ENCODE assay signal across 9 mouse cellular contexts in the genomic region with DNA sequence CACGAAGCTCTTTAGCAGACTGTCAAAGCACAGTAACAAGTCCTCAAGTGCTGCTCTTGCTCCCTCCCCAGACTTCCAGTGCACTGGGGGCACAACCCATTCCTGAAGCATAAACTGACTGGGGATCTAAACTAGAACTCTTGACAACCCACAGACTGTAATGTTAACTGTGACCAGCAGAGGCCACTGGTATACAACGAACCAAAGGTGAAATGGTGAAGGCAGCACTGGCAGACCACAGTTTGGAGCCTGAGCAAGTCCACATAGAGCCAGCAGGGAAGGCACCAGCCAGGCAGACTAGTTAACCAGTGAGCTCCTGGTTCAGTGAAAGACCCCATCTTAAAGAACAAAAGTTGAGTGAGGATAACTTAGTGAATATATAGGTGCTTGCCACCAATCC. TPM values are rescaled to one million over a fixed set of nuclear protein-coding genes. Genes with fewer than 3 reads are reported as not detected.
DNase-seq lines count a peak whose midpoint lies in the region; ATAC-seq and TF ChIP-seq lines count a peak whose summit lies in the region.
"Had no signal": no experiment of that assay in that cellular context is flagged by ENCODE, and none has a peak within 500 bp of the region (broad histone marks: within the 10 kb centered on the region; RNA-seq: fewer than 3 reads in every experiment).

No protein-coding gene starts in this region.

- in situ Hi-C loops in ES-E14 (cut with MboI; ENCODE audit: low sequenced_read_pairs in 2 of 2, unreplicated experiment in 2 of 2): no loop called here

- H3K4me2 ChIP-seq in heart, embryonic 16.5 days (ENCODE audit: low read depth, low read length): no peak overlapping the region
- H3K4me2 ChIP-seq in lung, postnatal 0 days (replicated peaks; ENCODE audit: low read depth, low read length): no peak overlapping the region
- H3K4me2 ChIP-seq: liver, embryonic 15.5 days had no signal

- TF ChIP-seq CTCF in lung, postnatal 0 days (IDR thresholded peaks at IDR 0.05): peak; percentile 95

- peaks cover 2 to 6% of the 10 kb centered on the region in 2 experiments; a peak in 1 of 4 replicates for H3K4me1 ChIP-seq in ES-E14 (ENCODE audit: control insufficient read depth in 2 of 2, insufficient read depth in 2 of 2, low read length in 2 of 2, poor library complexity in 1 of 2)
- peaks cover 10% of the 10 kb centered on the region for H3K4me1 ChIP-seq in embryonic facial prominence, embryonic 10.5 days
- peaks cover 15% of the 10 kb centered on the region for H3K4me1 ChIP-seq in heart, embryonic 16.5 days (ENCODE audit: control insufficient read depth, insufficient read depth, low read length)
- peaks cover 7% of the 10 kb centered on the region; the same call in 1 of the 2 replicates for H3K4me1 ChIP-seq in lung, postnatal 0 days (ENCODE audit: insufficient read depth, low read depth, low read length)

- peaks cover 2% of the 10 kb centered on the region; the same call in 1 of the 2 replicates for H3K36me3 ChIP-seq in ES-E14 (ENCODE audit: control insufficient read depth, insufficient read depth, low read length, poor library complexity, severe bottlenecking)
- no peaks in the 10 kb centered on the region for H3K36me3 ChIP-seq in embryonic facial prominence, embryonic 10.5 days (replicated peaks)
- no peaks in the 10 kb centered on the region for H3K36me3 ChIP-seq in heart, embryonic 16.5 days (ENCODE audit: control insufficient read depth, insufficient read depth)
- no peaks in the 10 kb centered on the region for H3K36me3 ChIP-seq in lung, postnatal 0 days (ENCODE audit: insufficient read depth, low read length)

- DNase-seq in ES-E14 (ENCODE audit: low read depth, low spot score): peak; percentile 54
- peak; percentile 82 for DNase-seq in adrenal gland, postnatal 14 days
- peak; percentile 67 for DNase-seq in embryonic facial prominence, embryonic 10.5 days (ENCODE audit: low spot score)
- peak; percentile 35 to 74 for DNase-seq in layer of hippocampus, adult 18-20 months (ENCODE audit: low spot score in 2 of 2)
- DNase-seq in lung, postnatal 0 days (ENCODE audit: low spot score): peak; percentile 86
- DNase-seq in right cerebral cortex, adult 2 months (ENCODE audit: low spot score in 2 of 2): peak; percentile 77
- peak; percentile 59 to 67 for DNase-seq in urinary bladder, postnatal 36 days (ENCODE audit: low spot score in 2 of 2)

- TF ChIP-seq EP300 in lung, postnatal 0 days (IDR thresholded peaks at IDR 0.05): no peak

- H3K27me3 ChIP-seq in embryonic facial prominence, embryonic 10.5 days (replicated peaks; ENCODE audit: low read depth, poor library complexity, severe bottlenecking): no peaks in the 10 kb centered on the region
- H3K27me3 ChIP-seq in heart, embryonic 16.5 days (ENCODE audit: control insufficient read depth, insufficient read depth, low read length): no peaks in the 10 kb centered on the region
- no peaks in the 10 kb centered on the region for H3K27me3 ChIP-seq in lung, postnatal 0 days (replicated peaks; ENCODE audit: insufficient read depth, low read length)
- H3K27me3 ChIP-seq: liver, embryonic 15.5 days had no signal

- H3K9ac ChIP-seq in ES-E14 (ENCODE audit: insufficient read depth, low read depth, low read length, poor library complexity, severe bottlenecking): no peak overlapping the region
- no peak overlapping the region for H3K9ac ChIP-seq in heart, embryonic 16.5 days (ENCODE audit: low read length)
- no peak overlapping the region for H3K9ac ChIP-seq in lung, postnatal 0 days (replicated peaks; ENCODE audit: low read depth)
- H3K9ac ChIP-seq: liver, embryonic 15.5 days had no signal

- H3K27ac ChIP-seq in ES-E14 (ENCODE audit: insufficient read depth, low read depth, low read length, poor library complexity, severe bottlenecking): no peak overlapping the region
- no peak overlapping the region for H3K27ac ChIP-seq in embryonic facial prominence, embryonic 10.5 days (replicated peaks)
- H3K27ac ChIP-seq in heart, embryonic 16.5 days (ENCODE audit: low read length): no peak overlapping the region
- no peak overlapping the region for H3K27ac ChIP-seq in lung, postnatal 0 days (ENCODE audit: low read length)
- H3K27ac ChIP-seq: liver, embryonic 15.5 days had no signal

- peak; percentile 69; the same call in 1 of the 2 replicates for ATAC-seq in heart, embryonic 16.5 days (replicated peaks; ENCODE audit: extremely low read depth, insufficient read depth, low FRiP score)
- ATAC-seq in lung, postnatal 0 days: peak; percentile 70

- H3K9me3 ChIP-seq in ES-E14 (ENCODE audit: control insufficient read depth, insufficient read depth, low read depth, low read length): no peaks in the 10 kb centered on the region
- no peaks in the 10 kb centered on the region for H3K9me3 ChIP-seq in embryonic facial prominence, embryonic 10.5 days
- no peaks in the 10 kb centered on the region for H3K9me3 ChIP-seq in heart, embryonic 16.5 days (replicated peaks; ENCODE audit: control insufficient read depth, low read length)
- H3K9me3 ChIP-seq in lung, postnatal 0 days (ENCODE audit: low read length): no peaks in the 10 kb centered on the region
- H3K9me3 ChIP-seq: liver, embryonic 15.5 days had no signal

- H3K4me3 ChIP-seq in ES-E14 (ENCODE audit: insufficient read depth in 1 of 2, low read depth in 1 of 2, low read length in 2 of 2, poor library complexity in 1 of 2, severe bottlenecking in 1 of 2): no peak overlapping the region
- H3K4me3 ChIP-seq in embryonic facial prominence, embryonic 10.5 days: no peak overlapping the region
- H3K4me3 ChIP-seq in heart, embryonic 16.5 days (ENCODE audit: low read length): no peak overlapping the region
- H3K4me3 ChIP-seq in lung, postnatal 0 days (ENCODE audit: low read depth, low read length): no peak overlapping the region
- H3K4me3 ChIP-seq: liver, embryonic 15.5 days had no signal

- 37% methylated on average over 2 of the region's 2 CpGs for WGBS in embryonic facial prominence, embryonic 10.5 days
- 24% methylated on average over 2 of the region's 2 CpGs for WGBS in heart, embryonic 16.5 days
- 14% methylated on average over 2 of the region's 2 CpGs for WGBS in lung, postnatal 0 days

TF ChIP-seq in ES-E14, 5 proteins besides CTCF, POLR2A, EP300 and RAD21:
- TF ChIP-seq HCFC1 (IDR thresholded peaks at IDR 0.05; ENCODE audit: borderline replicate concordance, insufficient read depth, low read length) (no peak), ZC3H11A (IDR thresholded peaks at IDR 0.05; ENCODE audit: borderline replicate concordance, low read depth, low read length) (peak; percentile 39; the same call in 1 of the 2 replicates), CHD2 (IDR thresholded peaks at IDR 0.05; ENCODE audit: low read depth, low read length) (no peak), MAFK (IDR thresholded peaks at IDR 0.05; ENCODE audit: insufficient read depth, low read depth, low read length) (no peak), ZNF384 (IDR thresholded peaks at IDR 0.05; ENCODE audit: low read depth, low read length) (no peak)

RNA-seq across cellular contexts. Expression of a gene that starts 43.6 kb away (rescaled TPM):
- total RNA-seq in ES-E14 (2012; rRNA removed): 45.0 and 45.2 TPM in 2 replicates
- 105 and 107 TPM in 2 replicates for total RNA-seq in adrenal gland, postnatal 14 days (2021)
- polyA plus RNA-seq in embryonic facial prominence, embryonic 10.5 days (2016; fragmentation: Nextera tagmentation; extraction: Ambion mirVana): 15.8 and 16.7 TPM in 2 replicates
- polyA plus RNA-seq in heart, embryonic 16.5 days (2015; fragmentation: Nextera tagmentation; extraction: Ambion mirVana): 121 and 144 TPM in 2 replicates
- 100 to 1,000 TPM in 1 of 2 experiments, 10 to 100 TPM in 1; 99.2 to 103 TPM for total RNA-seq in layer of hippocampus, adult 18-20 months (2021)
- polyA plus RNA-seq in lung, postnatal 0 days (2015; fragmentation: Nextera tagmentation; extraction: Ambion mirVana): 19.6 and 21.3 TPM in 2 replicates
